Mouse (Mus musculus): ENCODE data around the gene Gm11127. TPM values are rescaled to one million over a fixed set of nuclear protein-coding genes. Genes with fewer than 3 reads are reported as not detected.
"Not testable (repeated sequence)": the region's sequence is repeated elsewhere in the genome, so short reads cannot be mapped to it uniquely, and the experiment has no call there.

The Gm11127 gene
- polyA plus RNA-seq, 1 experiment = not detected

DNA sequence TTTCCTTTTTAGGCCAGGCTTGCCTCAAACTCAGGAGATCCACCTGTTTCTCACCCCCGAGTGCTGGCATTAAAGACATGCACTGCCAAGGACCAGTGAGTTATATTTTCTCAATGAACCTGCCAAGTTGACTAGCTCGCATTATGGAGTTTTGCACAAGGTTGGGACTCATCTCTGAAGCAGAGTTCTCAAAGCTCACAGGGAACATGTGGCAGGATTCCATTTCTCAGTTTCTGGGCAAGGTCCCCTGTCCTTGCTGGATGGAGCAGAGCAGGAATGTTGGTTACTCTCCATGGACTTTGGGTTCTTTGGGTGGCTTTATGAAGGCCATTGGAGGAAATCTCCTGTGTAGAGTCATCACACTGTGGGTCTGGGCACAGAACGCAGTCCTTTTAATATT, 14.9 kb downstream of the Gm11127 start:
- no peaks in the 10 kb centered on the region for H3K27me3 ChIP-seq (ENCODE audit: control insufficient read depth, insufficient read depth, low read length, poor library complexity, severe bottlenecking)
- TF ChIP-seq POLR2A (IDR thresholded peaks at IDR 0.05; ENCODE audit: insufficient read depth, low read length) = no peak
- no peak for TF ChIP-seq EP300 (IDR thresholded peaks at IDR 0.05; ENCODE audit: insufficient read depth, low read depth, low read length)
- TF ChIP-seq CTCF (IDR thresholded peaks at IDR 0.05; ENCODE audit: low read depth, low read length) = no peak
- no peak overlapping the region for H3K9ac ChIP-seq (ENCODE audit: low read depth, poor library complexity, severe bottlenecking)
- H3K4me1 ChIP-seq (ENCODE audit: control insufficient read depth, insufficient read depth, low read length) = no peaks in the 10 kb centered on the region
- H3K9me3 ChIP-seq (replicated peaks; ENCODE audit: control insufficient read depth, insufficient read depth, low read length, poor library complexity, severe bottlenecking) = no peaks in the 10 kb centered on the region
- H3K27ac ChIP-seq (ENCODE audit: insufficient read depth, low read length) = no peak overlapping the region
- no peaks in the 10 kb centered on the region for H3K36me3 ChIP-seq (ENCODE audit: control insufficient read depth, insufficient read depth, low read length, poor library complexity, severe bottlenecking)
- no peak overlapping the region for H3K4me3 ChIP-seq (ENCODE audit: low read depth, low read length)

DNA sequence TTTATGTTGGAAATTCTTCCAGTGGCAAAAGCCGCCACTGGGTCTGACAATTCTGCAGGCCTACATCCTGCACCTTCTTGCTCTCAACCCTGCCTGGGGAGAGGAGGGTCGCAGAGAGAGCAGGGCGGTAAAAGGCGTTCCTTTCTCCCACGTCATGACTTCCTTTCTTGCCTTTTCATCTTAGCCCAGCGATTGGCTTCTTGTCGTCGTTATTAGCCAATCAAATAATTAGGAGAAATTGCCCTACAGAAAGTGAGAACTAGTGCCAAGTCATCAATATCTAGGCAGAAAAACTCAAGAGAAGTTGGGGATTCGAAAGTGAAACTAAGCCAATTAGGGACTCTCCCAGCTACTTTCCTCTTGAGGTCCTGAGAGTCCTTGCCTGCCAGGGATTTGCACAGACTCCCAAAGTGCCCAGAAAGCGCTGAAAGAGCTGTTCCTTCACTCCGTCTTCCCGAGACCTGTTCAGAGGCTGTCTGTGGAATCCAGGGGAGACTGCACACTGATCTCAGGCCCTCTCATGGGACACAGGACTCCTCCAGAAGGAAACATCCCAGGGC, 15.5 kb downstream of the Gm11127 start, which contains the start of the genes H2-T22 and Gm6034:
Gene H2-T22, minus strand, starts transcription at position 138 of the 560 bp plus-strand sequence.
Gene Gm6034, plus strand, starts transcription at position 352 of the 560 bp plus-strand sequence.
- not testable (repeated sequence) for H3K9ac ChIP-seq (ENCODE audit: low read depth, poor library complexity, severe bottlenecking); H3K4me1 ChIP-seq (ENCODE audit: control insufficient read depth, insufficient read depth, low read length); H3K27ac ChIP-seq (ENCODE audit: insufficient read depth, low read length); H3K9me3 ChIP-seq (replicated peaks; ENCODE audit: control insufficient read depth, insufficient read depth, low read length, poor library complexity, severe bottlenecking); H3K27me3 ChIP-seq (ENCODE audit: control insufficient read depth, insufficient read depth, low read length, poor library complexity, severe bottlenecking); H3K36me3 ChIP-seq (ENCODE audit: control insufficient read depth, insufficient read depth, low read length, poor library complexity, severe bottlenecking)
- H3K4me3 ChIP-seq (ENCODE audit: low read depth, low read length) = peak within 1 kb of the TSS; percentile 17; the same call in 1 of the 2 replicates

DNA sequence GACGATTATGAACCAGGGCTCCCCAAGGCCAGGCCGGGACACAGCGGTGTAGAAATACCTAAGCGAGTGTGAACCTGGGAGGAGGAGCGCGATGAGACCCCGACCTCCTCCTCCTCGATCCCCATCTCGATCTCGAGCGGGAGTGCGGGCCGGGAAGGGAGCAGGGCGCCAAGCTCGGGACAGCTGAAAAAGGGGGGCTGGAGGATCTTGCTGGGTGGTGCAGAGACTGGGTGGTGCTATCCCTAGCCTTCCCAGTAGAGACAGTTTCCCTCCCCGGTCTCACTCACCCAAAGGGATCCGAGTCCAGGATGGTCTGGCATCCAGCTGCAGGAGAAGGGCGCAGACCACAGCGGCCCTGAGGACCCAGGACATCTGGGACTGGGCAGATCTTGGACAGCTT, 16.1 kb downstream of the Gm11127 start:
- H3K27me3 ChIP-seq (ENCODE audit: control insufficient read depth, insufficient read depth, low read length, poor library complexity, severe bottlenecking); H3K27ac ChIP-seq (ENCODE audit: insufficient read depth, low read length); H3K9me3 ChIP-seq (replicated peaks; ENCODE audit: control insufficient read depth, insufficient read depth, low read length, poor library complexity, severe bottlenecking); H3K9ac ChIP-seq (ENCODE audit: low read depth, poor library complexity, severe bottlenecking); H3K36me3 ChIP-seq (ENCODE audit: control insufficient read depth, insufficient read depth, low read length, poor library complexity, severe bottlenecking); H3K4me1 ChIP-seq (ENCODE audit: control insufficient read depth, insufficient read depth, low read length): not testable (repeated sequence)
- peak overlapping the region; percentile 17; the same call in 1 of the 2 replicates for H3K4me3 ChIP-seq (ENCODE audit: low read depth, low read length)

DNA sequence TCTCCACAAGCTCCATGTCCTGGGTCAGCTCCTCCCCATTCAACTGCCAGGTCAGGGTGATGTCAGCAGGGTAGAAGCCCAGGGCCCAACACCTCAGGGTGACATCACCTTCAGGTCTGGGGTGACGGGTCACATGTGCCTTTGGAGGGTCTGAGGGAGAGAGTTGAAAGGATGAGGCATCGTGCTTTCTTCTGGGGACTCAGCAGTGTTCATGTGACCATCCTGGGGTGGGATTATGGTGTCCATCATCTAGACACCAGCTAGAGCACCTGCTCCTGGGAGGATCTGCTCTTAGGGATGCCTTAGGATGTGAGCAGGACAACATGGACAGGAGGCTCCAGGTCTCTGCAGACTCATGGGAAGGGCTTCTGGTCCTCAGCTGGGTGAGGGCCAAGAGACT, 17.6 kb downstream of the Gm11127 start:
- H3K4me1 ChIP-seq (ENCODE audit: control insufficient read depth, insufficient read depth, low read length); H3K36me3 ChIP-seq (ENCODE audit: control insufficient read depth, insufficient read depth, low read length, poor library complexity, severe bottlenecking); H3K27ac ChIP-seq (ENCODE audit: insufficient read depth, low read length); H3K9ac ChIP-seq (ENCODE audit: low read depth, poor library complexity, severe bottlenecking); H3K4me3 ChIP-seq (ENCODE audit: low read depth, low read length); H3K27me3 ChIP-seq (ENCODE audit: control insufficient read depth, insufficient read depth, low read length, poor library complexity, severe bottlenecking); H3K9me3 ChIP-seq (replicated peaks; ENCODE audit: control insufficient read depth, insufficient read depth, low read length, poor library complexity, severe bottlenecking): not testable (repeated sequence)

DNA sequence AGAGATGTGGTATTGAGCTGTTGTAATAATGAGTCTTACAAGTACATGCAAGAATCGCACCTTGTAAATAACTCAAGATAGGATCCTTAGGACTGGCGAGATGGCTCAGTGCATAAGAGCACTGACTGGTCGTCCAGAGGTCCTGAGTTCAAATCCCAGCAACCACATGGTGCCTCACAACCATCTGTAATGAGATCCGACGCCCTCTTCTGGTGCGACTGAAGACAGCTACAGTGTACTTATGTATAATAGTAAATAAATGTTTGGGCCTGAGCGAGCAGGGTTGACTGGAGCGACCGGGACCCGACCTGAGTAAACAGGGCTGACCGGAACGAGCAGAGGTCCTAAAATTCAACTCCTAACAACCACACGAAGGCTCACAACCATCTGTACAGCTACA, 22.0 kb downstream of the Gm11127 start:
- H3K36me3 ChIP-seq (ENCODE audit: control insufficient read depth, insufficient read depth, low read length, poor library complexity, severe bottlenecking); H3K9me3 ChIP-seq (replicated peaks; ENCODE audit: control insufficient read depth, insufficient read depth, low read length, poor library complexity, severe bottlenecking); H3K27me3 ChIP-seq (ENCODE audit: control insufficient read depth, insufficient read depth, low read length, poor library complexity, severe bottlenecking); H3K4me1 ChIP-seq (ENCODE audit: control insufficient read depth, insufficient read depth, low read length); H3K4me3 ChIP-seq (ENCODE audit: low read depth, low read length); H3K27ac ChIP-seq (ENCODE audit: insufficient read depth, low read length); H3K9ac ChIP-seq (ENCODE audit: low read depth, poor library complexity, severe bottlenecking): not testable (repeated sequence)

DNA sequence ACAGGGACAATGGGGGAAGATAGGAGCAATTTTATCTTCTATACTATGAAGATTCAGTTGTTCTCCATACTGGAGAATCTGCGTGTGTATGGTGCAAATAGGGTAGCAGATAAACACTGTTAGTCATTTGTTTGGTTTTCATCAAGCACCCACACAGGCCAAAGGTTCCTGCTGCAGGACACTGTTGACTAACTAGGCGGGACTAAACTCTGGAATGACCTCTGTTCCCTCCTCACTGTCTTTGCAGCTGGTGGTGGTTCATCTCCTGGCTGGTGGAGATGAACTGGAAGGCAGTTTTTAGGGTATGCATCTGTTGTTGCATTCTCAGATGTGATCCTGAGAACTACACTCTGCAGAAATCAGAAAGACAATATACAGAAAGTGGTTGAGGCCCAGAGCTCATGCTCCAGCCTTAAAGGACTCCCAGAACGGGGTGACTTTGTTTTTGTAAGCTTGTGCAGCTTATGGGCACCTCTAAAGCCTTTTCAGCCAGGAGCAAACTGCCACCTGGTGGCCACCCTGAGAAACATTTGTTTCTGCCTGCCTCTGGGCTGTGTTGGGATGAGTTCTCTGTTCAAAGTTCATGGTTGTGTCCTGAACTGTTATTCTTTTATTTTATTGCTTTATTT, 23.0 kb downstream of the Gm11127 start:
- not testable (repeated sequence) for H3K27ac ChIP-seq (ENCODE audit: insufficient read depth, low read length); H3K4me1 ChIP-seq (ENCODE audit: control insufficient read depth, insufficient read depth, low read length); H3K27me3 ChIP-seq (ENCODE audit: control insufficient read depth, insufficient read depth, low read length, poor library complexity, severe bottlenecking); H3K9ac ChIP-seq (ENCODE audit: low read depth, poor library complexity, severe bottlenecking); H3K36me3 ChIP-seq (ENCODE audit: control insufficient read depth, insufficient read depth, low read length, poor library complexity, severe bottlenecking); H3K9me3 ChIP-seq (replicated peaks; ENCODE audit: control insufficient read depth, insufficient read depth, low read length, poor library complexity, severe bottlenecking); H3K4me3 ChIP-seq (ENCODE audit: low read depth, low read length)

DNA sequence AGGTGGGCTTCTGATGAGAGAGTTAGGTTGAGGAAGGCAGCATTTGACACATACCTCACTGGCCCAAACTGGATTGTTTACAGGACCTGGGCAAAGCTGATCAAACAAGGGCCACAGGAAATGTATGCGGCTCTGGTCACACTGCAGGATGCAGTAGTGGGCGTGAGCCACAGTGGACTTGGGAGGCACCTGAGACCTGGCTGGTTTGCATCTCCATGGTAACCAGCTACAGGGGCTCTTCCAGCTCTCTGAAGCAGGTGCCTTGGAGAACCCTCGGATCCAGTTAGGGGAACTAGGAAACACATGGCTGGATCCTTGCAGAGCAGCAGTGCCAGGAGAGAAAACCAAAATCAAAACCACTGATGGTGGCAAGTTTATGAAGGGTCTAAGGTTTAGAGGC, 23.6 kb downstream of the Gm11127 start:
- H3K27ac ChIP-seq (ENCODE audit: insufficient read depth, low read length); H3K36me3 ChIP-seq (ENCODE audit: control insufficient read depth, insufficient read depth, low read length, poor library complexity, severe bottlenecking); H3K9ac ChIP-seq (ENCODE audit: low read depth, poor library complexity, severe bottlenecking): not testable (repeated sequence)

DNA sequence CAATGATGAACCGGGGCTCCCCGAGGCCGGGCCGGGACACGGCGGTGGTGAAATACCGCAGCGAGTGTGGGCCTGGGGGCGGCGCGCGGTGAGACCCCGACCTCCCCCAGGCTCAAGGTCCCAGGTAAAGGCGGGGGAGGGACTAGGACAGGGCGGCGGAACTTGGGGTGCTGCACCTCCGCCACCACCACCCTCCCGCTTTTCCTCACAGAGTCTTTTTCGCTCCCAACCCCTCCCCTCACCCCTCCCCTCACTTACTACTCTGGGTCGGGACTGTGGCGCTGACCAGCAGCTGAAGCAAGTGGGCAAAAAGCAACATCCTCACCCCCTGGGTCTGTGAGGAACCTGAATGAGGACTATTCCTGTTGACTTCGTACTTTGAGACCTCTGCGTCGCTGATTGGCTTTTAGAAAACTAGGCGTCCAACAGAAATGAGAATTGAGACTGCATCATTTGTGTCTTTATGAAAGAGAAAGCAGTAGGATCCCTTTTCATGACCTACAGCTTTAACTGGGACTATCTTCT, 25.8 kb downstream of the Gm11127 start, which contains the start of gene H2-T23:
Gene H2-T23, minus strand, starts transcription at position 505 of the 525 bp plus-strand sequence.
- H3K4me3 ChIP-seq (ENCODE audit: low read depth, low read length) = peak within 1 kb of the TSS; percentile 42
- H3K9me3 ChIP-seq (replicated peaks; ENCODE audit: control insufficient read depth, insufficient read depth, low read length, poor library complexity, severe bottlenecking); H3K27ac ChIP-seq (ENCODE audit: insufficient read depth, low read length); H3K4me1 ChIP-seq (ENCODE audit: control insufficient read depth, insufficient read depth, low read length); H3K27me3 ChIP-seq (ENCODE audit: control insufficient read depth, insufficient read depth, low read length, poor library complexity, severe bottlenecking); H3K9ac ChIP-seq (ENCODE audit: low read depth, poor library complexity, severe bottlenecking); H3K36me3 ChIP-seq (ENCODE audit: control insufficient read depth, insufficient read depth, low read length, poor library complexity, severe bottlenecking): not testable (repeated sequence)

More for the DNA sequence above, 23.6 kb downstream of the Gm11127 start:
- H3K4me1 ChIP-seq (ENCODE audit: control insufficient read depth, insufficient read depth, low read length); H3K4me3 ChIP-seq (ENCODE audit: low read depth, low read length); H3K27me3 ChIP-seq (ENCODE audit: control insufficient read depth, insufficient read depth, low read length, poor library complexity, severe bottlenecking); H3K9me3 ChIP-seq (replicated peaks; ENCODE audit: control insufficient read depth, insufficient read depth, low read length, poor library complexity, severe bottlenecking): not testable (repeated sequence)
